Comparison of ENCODE assay signal across 11 mouse cellular contexts in the genomic region with DNA sequence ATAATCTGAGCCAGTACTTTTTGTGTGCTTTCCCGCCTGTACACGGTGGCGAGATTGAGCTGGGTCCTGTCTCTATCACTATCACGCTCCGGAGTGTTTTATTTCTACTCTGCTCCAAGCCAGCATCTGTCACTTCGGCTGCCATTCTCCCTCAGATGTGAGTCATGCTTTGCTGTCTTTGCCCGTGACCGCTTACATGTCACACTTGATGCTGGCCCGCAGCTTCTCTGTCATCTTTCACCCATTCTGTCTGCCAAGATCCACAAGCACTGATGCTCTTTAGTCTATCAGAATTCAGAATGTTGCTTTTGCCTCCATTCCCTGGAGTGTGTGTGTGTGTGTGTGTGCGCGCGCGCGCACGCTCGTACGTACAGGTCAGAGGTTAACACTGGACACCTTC. TPM values are rescaled to one million over a fixed set of nuclear protein-coding genes. Genes with fewer than 3 reads are reported as not detected.
DNase-seq lines count a peak whose midpoint lies in the region; ATAC-seq and TF ChIP-seq lines count a peak whose summit lies in the region.
"Had no signal": no experiment of that assay in that cellular context is flagged by ENCODE, and none has a peak within 500 bp of the region (broad histone marks: within the 10 kb centered on the region; RNA-seq: fewer than 3 reads in every experiment).

No protein-coding gene starts in this region.

- peak; percentile 42 for DNase-seq in lung, embryonic 14.5 days
- no peak for DNase-seq in lung, adult 2 months
- DNase-seq in limb, embryonic 10.5 days (ENCODE audit: low spot score), result no peak
- DNase-seq in layer of hippocampus, adult 9-10 months (ENCODE audit: low spot score), result no peak
- DNase-seq in testis, postnatal 14 days (ENCODE audit: low spot score), result no peak
- DNase-seq: cerebellum, postnatal 10 days; kidney, postnatal 25 days; liver had no signal

- WGBS in lung, embryonic 14.5 days, result 78% methylated on average over 17 of the region's 17 CpGs
- 85% methylated on average over 17 of the region's 17 CpGs for WGBS in lung, adult 2 months
- 94% methylated on average over 17 of the region's 17 CpGs for WGBS in forebrain, embryonic 12.5 days
- 94% methylated on average over 17 of the region's 17 CpGs for WGBS in limb, embryonic 10.5 days
- 94% methylated on average over 17 of the region's 17 CpGs for WGBS in neural tube, embryonic 14.5 days

- H3K4me2 ChIP-seq in lung, embryonic 14.5 days, result no peak overlapping the region
- H3K4me2 ChIP-seq in forebrain, embryonic 12.5 days, result no peak overlapping the region
- H3K4me2 ChIP-seq in neural tube, embryonic 14.5 days (ENCODE audit: low read depth, low read length), result no peak overlapping the region
- H3K4me2 ChIP-seq: heart, embryonic 12.5 days had no signal

- no peaks in the 10 kb centered on the region for H3K36me3 ChIP-seq in lung, embryonic 14.5 days (ENCODE audit: insufficient read depth)
- no peaks in the 10 kb centered on the region for H3K36me3 ChIP-seq in forebrain, embryonic 12.5 days (replicated peaks)
- no peaks in the 10 kb centered on the region for H3K36me3 ChIP-seq in limb, embryonic 10.5 days
- no peaks in the 10 kb centered on the region for H3K36me3 ChIP-seq in neural tube, embryonic 14.5 days (ENCODE audit: control insufficient read depth, insufficient read depth, low read length)
- H3K36me3 ChIP-seq: heart, embryonic 12.5 days had no signal

- no peaks in the 10 kb centered on the region for H3K4me1 ChIP-seq in lung, embryonic 14.5 days (ENCODE audit: insufficient read depth)
- H3K4me1 ChIP-seq in lung, adult 2 months (ENCODE audit: control insufficient read depth, insufficient read depth, low read length), result peaks cover 3% of the 10 kb centered on the region; the same call in 1 of the 2 replicates
- peaks cover 21% of the 10 kb centered on the region for H3K4me1 ChIP-seq in forebrain, embryonic 12.5 days
- peaks cover 30% of the 10 kb centered on the region for H3K4me1 ChIP-seq in limb, embryonic 10.5 days
- H3K4me1 ChIP-seq in neural tube, embryonic 14.5 days (ENCODE audit: control insufficient read depth, insufficient read depth, low read length), result peaks cover 17% of the 10 kb centered on the region; the same call in 1 of the 2 replicates

- TF ChIP-seq CTCF in lung, embryonic 14.5 days (IDR thresholded peaks at IDR 0.05; ENCODE audit: low read depth), result no peak
- TF ChIP-seq CTCF in lung, adult 2 months (IDR thresholded peaks at IDR 0.05; ENCODE audit: insufficient read depth, low read length), result no peak

- H3K27ac ChIP-seq in lung, embryonic 14.5 days (ENCODE audit: low read depth), result no peak overlapping the region
- H3K27ac ChIP-seq in forebrain, embryonic 12.5 days, result peak overlapping the region; percentile 85
- peak overlapping the region; percentile 79; the same call in 1 of the 2 replicates for H3K27ac ChIP-seq in limb, embryonic 10.5 days
- peak overlapping the region; percentile 88 for H3K27ac ChIP-seq in neural tube, embryonic 14.5 days (ENCODE audit: low read depth, low read length)

- H3K27me3 ChIP-seq in lung, embryonic 14.5 days (ENCODE audit: insufficient read depth, low read length), result no peaks in the 10 kb centered on the region
- H3K27me3 ChIP-seq in forebrain, embryonic 12.5 days, result no peaks in the 10 kb centered on the region
- no peaks in the 10 kb centered on the region for H3K27me3 ChIP-seq in limb, embryonic 10.5 days (ENCODE audit: low read depth, poor library complexity, severe bottlenecking)
- no peaks in the 10 kb centered on the region for H3K27me3 ChIP-seq in neural tube, embryonic 14.5 days (ENCODE audit: control insufficient read depth, insufficient read depth, low read length)
- H3K27me3 ChIP-seq: heart, embryonic 12.5 days had no signal

- H3K9ac ChIP-seq in lung, embryonic 14.5 days, result no peak overlapping the region
- H3K9ac ChIP-seq in forebrain, embryonic 12.5 days, result no peak overlapping the region
- H3K9ac ChIP-seq in neural tube, embryonic 14.5 days (replicated peaks; ENCODE audit: low read depth, low read length), result no peak overlapping the region
- H3K9ac ChIP-seq: heart, embryonic 12.5 days had no signal

- no peak for ATAC-seq in lung, embryonic 14.5 days (ENCODE audit: insufficient read depth)
- ATAC-seq in forebrain, embryonic 12.5 days (ENCODE audit: low FRiP score), result no peak
- no peak for ATAC-seq in neural tube, embryonic 14.5 days (ENCODE audit: low read depth)

- TF ChIP-seq POLR2A in lung, adult 2 months (IDR thresholded peaks at IDR 0.05; ENCODE audit: borderline replicate concordance, extremely low read depth, low read depth, low read length), result no peak

- H3K4me3 ChIP-seq in lung, embryonic 14.5 days (ENCODE audit: low read depth, low read length), result no peak overlapping the region
- no peak overlapping the region for H3K4me3 ChIP-seq in lung, adult 2 months (replicated peaks; ENCODE audit: extremely low read depth, low read depth, low read length)
- H3K4me3 ChIP-seq in forebrain, embryonic 12.5 days (replicated peaks), result no peak overlapping the region
- H3K4me3 ChIP-seq in limb, embryonic 10.5 days, result no peak overlapping the region
- no peak overlapping the region for H3K4me3 ChIP-seq in neural tube, embryonic 14.5 days (ENCODE audit: low read depth, low read length)
- H3K4me3 ChIP-seq: heart, embryonic 12.5 days had no signal

- no peaks in the 10 kb centered on the region for H3K9me3 ChIP-seq in lung, embryonic 14.5 days (ENCODE audit: low read depth, low read length)
- no peaks in the 10 kb centered on the region for H3K9me3 ChIP-seq in forebrain, embryonic 12.5 days
- no peaks in the 10 kb centered on the region for H3K9me3 ChIP-seq in limb, embryonic 10.5 days (replicated peaks)
- H3K9me3 ChIP-seq in neural tube, embryonic 14.5 days (ENCODE audit: control insufficient read depth, low read length), result no peaks in the 10 kb centered on the region
- H3K9me3 ChIP-seq: heart, embryonic 12.5 days had no signal

RNA-seq across cellular contexts. Expression of a gene that starts 33.5 kb away (rescaled TPM):
- polyA plus RNA-seq in lung, embryonic 14.5 days (2014; fragmentation: Nextera tagmentation; extraction: Ambion mirVana), result 0.95 and 1.5 TPM in 2 replicates
- 0.69 and 1.6 TPM in 2 replicates for polyA plus RNA-seq in lung, adult 2 months (2012; rRNA removed)
- 0.47 and 0.67 TPM in 2 replicates for polyA plus RNA-seq in forebrain, embryonic 12.5 days (2016; fragmentation: Nextera tagmentation; extraction: Ambion mirVana)
- polyA plus RNA-seq in limb, embryonic 10.5 days (2016; fragmentation: Nextera tagmentation; extraction: Ambion mirVana), result 0.55 and 0.95 TPM in 2 replicates
- polyA plus RNA-seq in neural tube, embryonic 14.5 days (2014; fragmentation: Nextera tagmentation; extraction: Ambion mirVana), result 1.2 and 1.3 TPM in 2 replicates
